Mouse (Mus musculus) hindbrain, embryonic 12.5 days (tissue): Measurements from ENCODE around the gene Iars2. TPM values are rescaled to one million over a fixed set of nuclear protein-coding genes. Genes with fewer than 3 reads are reported as not detected.
"Not testable (repeated sequence)": the region's sequence is repeated elsewhere in the genome, so short reads cannot be mapped to it uniquely, and the experiment has no call there.

Experiments used
- ATAC-seq: fragments of 200-750 bp; cut with Nextera tagmentation; 2 replicates; pipeline ENCODE4 v1.8.0; 2017; ENCODE audit warnings: moderate TSS enrichment; ENCODE audit not compliant: low FRiP score
- H3K27ac ChIP-seq: fragments of 300-500 bp; sonication (generic); 2 replicates; pipeline ENCODE4 v1.5.1; 2016; ENCODE audit warnings: mild to moderate bottlenecking
- H3K27me3 ChIP-seq: fragments of 300-500 bp; sonication (generic); 2 replicates; pipeline ENCODE4 v1.6.1; 2016; ENCODE audit warnings: mild to moderate bottlenecking
- H3K36me3 ChIP-seq: fragments of 300-500 bp; sonication (generic); 2 replicates; pipeline ENCODE4 v1.6.1; 2016; ENCODE audit warnings: mild to moderate bottlenecking
- H3K4me1 ChIP-seq: fragments of 300-500 bp; sonication (generic); 2 replicates; pipeline ENCODE4 v1.6.1; 2016
- H3K4me2 ChIP-seq: fragments of 300-500 bp; sonication (generic); replicated peaks from 2 replicates; pipeline ENCODE4 v1.6.1; 2016; ENCODE audit warnings: mild to moderate bottlenecking
- H3K4me3 ChIP-seq: fragments of 300-500 bp; sonication (generic); 2 replicates; pipeline ENCODE4 v1.5.1; 2016; ENCODE audit warnings: mild to moderate bottlenecking
- H3K9ac ChIP-seq: fragments of 300-500 bp; sonication (generic); 2 replicates; pipeline ENCODE4 v1.6.1; 2016; ENCODE audit warnings: mild to moderate bottlenecking, moderate library complexity
- H3K9me3 ChIP-seq: fragments of 300-500 bp; sonication (generic); replicated peaks from 2 replicates; pipeline ENCODE4 v1.6.1; 2016; ENCODE audit warnings: mild to moderate bottlenecking
- WGBS: fragments of 180-500 bp; shearing (Covaris S2); methylation state at CpG from one replicate; pipeline ENCODE4 v1.1.7; 2016; 5-methylcytosine and 5-hydroxymethylcytosine counted together
- polyA plus RNA-seq: library from polyadenylated mRNA; unstranded; fragments of >200 nt; fragmentation: Nextera tagmentation; extraction: Ambion mirVana; gene quantifications from 2 replicates; pipeline ENCODE4 v1.2.1, GENCODE M21; 2016

Gene Iars2
- polyA plus RNA-seq, 1 experiment from 2014 or later = 24.7 TPM

DNA sequence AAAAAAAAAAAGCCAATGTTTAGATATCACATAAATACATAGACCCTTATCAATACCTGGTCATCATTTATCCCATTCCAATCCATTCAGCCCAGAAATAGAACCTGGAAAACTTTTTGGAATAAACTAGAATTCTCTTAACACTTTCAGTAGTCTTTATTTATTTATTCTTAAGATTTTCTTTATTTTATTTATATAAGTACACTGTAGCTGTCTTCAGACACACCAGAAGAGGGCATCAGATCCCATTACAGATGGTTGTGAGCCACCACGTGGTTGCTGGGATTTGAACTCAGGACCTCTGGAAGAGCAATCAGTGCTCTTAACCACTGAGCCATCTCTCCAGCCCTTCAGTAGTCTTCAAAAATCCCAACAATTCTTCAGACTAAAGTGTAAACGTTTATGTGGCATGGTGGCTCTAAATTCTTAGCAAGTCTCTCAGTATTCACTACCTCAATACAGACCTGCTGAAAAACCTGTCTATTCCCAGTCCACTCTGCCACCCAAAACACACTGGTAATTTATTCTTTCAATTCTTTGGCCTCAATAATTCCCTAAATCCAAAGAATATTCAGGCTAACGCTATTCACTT is 1.3 kb downstream of the Iars2 start:
- 64% methylated on average over 3 of the region's 3 CpGs for WGBS
- H3K27ac ChIP-seq, H3K9me3 ChIP-seq, ATAC-seq, H3K27me3 ChIP-seq, H3K9ac ChIP-seq: not testable (repeated sequence)
- H3K4me1 ChIP-seq = peaks cover 13% of the 10 kb centered on the region
- peak overlapping the region; percentile 95; the same call in 1 of the 2 replicates for H3K4me3 ChIP-seq
- H3K36me3 ChIP-seq = peaks cover 35% of the 10 kb centered on the region
- H3K4me2 ChIP-seq = peak overlapping the region; percentile 75

DNA sequence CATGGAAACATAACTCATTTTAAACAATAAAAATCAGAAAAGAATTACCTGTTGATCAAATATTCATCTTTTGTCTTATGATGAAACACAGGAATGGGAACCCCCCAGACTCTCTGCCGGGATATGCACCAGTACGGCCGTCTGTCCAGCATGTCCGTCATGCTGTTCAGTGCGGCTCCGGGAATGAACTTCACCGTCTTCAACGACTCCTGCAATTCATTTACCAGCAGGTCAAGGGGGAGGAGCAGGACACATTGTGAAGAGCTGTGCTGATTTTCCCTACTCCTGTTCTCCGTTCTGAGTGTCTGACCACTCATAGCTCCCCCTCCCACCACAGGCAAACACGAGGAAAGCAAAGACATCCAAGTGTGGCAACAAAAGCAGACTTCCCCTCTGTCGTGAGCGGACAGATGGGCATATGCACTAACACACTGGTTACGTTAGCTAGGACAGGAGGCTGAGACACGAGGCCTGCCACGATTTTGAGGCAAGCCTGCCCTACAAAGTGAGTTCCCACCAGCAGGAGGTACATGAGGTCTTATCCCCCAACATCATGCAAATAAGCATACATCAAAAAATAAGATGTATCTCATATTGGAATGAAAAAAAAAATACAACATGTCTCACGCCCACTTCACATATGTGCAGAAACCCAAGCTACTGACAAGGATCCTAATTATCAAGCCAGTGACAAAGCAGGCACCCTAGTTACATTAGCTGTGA is 13.2 kb downstream of the Iars2 start:
- Histone ChIP-seq H3K9ac (no peak overlapping the region), H3K27ac (no peak overlapping the region), H3K27me3 (no peaks in the 10 kb centered on the region), H3K4me2 (no peak overlapping the region), H3K4me3 (no peak overlapping the region), H3K36me3 (peaks cover 57% of the 10 kb centered on the region), H3K9me3 (no peaks in the 10 kb centered on the region), H3K4me1 (no peaks in the 10 kb centered on the region)
- no peak for ATAC-seq
- 87% methylated on average over 16 of the region's 16 CpGs for WGBS

DNA sequence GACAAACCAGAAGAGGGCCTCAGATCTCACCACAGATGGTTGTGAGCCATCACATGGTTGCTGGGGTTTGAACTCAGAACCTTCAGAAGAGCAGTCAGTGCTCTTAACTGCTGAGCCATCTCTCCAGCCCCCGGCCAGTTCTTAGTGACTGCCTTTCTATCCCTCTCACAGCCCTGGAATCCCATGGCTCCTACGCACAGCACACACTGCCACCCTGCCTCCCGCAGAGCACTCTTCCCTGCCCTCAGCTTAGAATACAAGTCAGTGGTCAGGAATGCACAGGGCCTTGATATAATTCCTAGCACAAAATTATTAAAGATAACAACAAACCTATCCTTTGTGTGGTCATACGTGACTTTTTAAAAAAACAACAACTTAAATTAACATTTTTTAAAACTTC is 14.7 kb downstream of the Iars2 start:
- 87% methylated on average over 4 of the region's 4 CpGs for WGBS
- Histone ChIP-seq H3K36me3 (peaks cover 44% of the 10 kb centered on the region), H3K4me1 (no peaks in the 10 kb centered on the region), H3K9me3 (no peaks in the 10 kb centered on the region), H3K4me3 (no peak overlapping the region), H3K9ac (no peak overlapping the region), H3K4me2 (no peak overlapping the region), H3K27ac (no peak overlapping the region), H3K27me3 (no peaks in the 10 kb centered on the region)
- ATAC-seq = no peak

DNA sequence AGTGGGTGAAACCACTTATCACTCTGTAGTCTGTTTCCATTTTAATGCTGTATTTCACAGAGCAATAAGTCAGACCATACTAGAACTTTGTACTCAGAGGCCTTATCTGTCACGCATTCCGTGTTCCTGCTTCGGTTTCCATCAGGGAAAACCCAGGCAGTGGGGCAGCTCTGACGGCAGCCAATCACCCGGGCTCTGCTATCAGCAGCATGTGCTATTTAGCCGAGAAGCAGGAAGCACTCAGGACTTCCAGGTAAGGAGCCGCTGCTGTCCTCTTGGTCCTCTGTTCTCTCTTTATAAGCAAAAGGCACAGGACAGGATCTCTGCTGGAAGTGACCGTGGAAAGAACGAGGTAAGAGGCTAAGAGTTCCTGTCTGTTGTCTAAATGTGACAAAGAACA is 17.2 kb downstream of the Iars2 start:
- H3K4me1 ChIP-seq = no peaks in the 10 kb centered on the region
- no peak for ATAC-seq
- no peaks in the 10 kb centered on the region for H3K9me3 ChIP-seq
- no peak overlapping the region for H3K4me2 ChIP-seq
- peaks cover 37% of the 10 kb centered on the region for H3K36me3 ChIP-seq
- no peaks in the 10 kb centered on the region for H3K27me3 ChIP-seq
- 94% methylated on average over 9 of the region's 9 CpGs for WGBS
- no peak overlapping the region for H3K9ac ChIP-seq
- H3K27ac ChIP-seq = no peak overlapping the region
- H3K4me3 ChIP-seq = no peak overlapping the region

DNA sequence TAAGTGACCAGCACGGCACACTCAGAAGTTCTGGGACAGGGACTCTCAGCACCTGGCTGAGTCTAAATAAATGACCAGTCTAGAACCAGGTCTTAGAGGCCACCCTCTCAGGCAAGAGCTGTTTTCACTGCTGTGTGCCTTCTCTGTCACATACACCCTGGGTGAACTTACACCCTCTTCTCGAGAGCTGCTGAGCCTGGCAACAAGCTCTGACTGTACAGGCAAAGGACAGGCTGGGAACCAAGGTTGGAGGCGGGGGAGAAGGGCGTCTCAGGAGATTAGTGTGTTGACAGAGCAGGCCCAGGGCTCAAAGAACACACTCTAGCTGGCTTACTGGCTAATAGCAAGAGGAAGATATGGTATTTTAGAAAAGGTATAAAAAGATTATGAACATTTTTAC is 20.3 kb downstream of the Iars2 start:
- Histone ChIP-seq H3K4me3 (no peak overlapping the region), H3K36me3 (peaks cover 34% of the 10 kb centered on the region), H3K9me3 (no peaks in the 10 kb centered on the region), H3K9ac (no peak overlapping the region), H3K27me3 (no peaks in the 10 kb centered on the region), H3K27ac (no peak overlapping the region), H3K4me2 (no peak overlapping the region), H3K4me1 (no peaks in the 10 kb centered on the region)
- no peak for ATAC-seq
- WGBS = 76% methylated on average over 4 of the region's 4 CpGs

DNA sequence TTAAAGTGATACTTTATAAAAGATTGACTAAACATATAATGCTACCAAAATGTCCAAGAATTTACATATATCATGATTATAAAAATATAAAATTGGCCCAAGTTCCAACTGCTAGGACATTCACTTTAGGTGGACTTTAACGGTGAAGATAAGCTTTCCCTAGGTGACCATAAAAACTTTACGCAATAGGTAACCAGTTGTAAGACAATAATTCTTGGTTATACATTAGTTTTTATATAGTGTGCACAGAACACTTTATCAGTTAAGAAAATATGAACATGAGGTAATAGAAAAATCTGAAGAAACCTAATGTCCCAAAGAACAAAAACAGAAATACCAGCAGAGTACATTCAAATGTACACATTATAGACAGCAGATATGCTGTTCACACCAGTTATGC is 20.9 kb downstream of the Iars2 start:
- ATAC-seq = no peak
- WGBS = 99% methylated on average over 2 of the region's 2 CpGs
- Histone ChIP-seq H3K27me3 (no peaks in the 10 kb centered on the region), H3K4me3 (no peak overlapping the region), H3K9ac (no peak overlapping the region), H3K27ac (no peak overlapping the region), H3K36me3 (peaks cover 31% of the 10 kb centered on the region), H3K4me1 (no peaks in the 10 kb centered on the region), H3K9me3 (no peaks in the 10 kb centered on the region), H3K4me2 (no peak overlapping the region)

DNA sequence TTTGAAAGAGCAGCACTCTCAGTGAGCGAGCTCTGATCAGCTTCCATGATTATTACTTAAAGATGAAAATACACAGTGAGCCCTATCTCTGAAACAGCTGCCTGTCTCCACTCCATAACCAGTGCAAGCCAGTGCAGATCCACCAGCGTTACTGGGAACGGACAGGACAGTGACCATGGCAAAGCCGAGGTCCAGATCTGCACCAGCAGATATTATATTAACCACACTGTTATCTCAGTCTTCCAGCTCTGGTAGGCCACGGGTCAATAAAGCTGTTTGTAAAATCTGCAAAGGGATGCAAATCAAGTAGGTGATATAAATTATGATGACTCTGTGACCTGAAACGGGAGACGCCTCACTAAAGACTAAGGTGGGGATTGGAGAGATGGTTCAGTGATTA is 21.6 kb downstream of the Iars2 start:
- Histone ChIP-seq H3K9ac (no peak overlapping the region), H3K27me3 (no peaks in the 10 kb centered on the region), H3K4me2 (no peak overlapping the region), H3K4me1 (no peaks in the 10 kb centered on the region), H3K9me3 (no peaks in the 10 kb centered on the region), H3K27ac (no peak overlapping the region), H3K4me3 (no peak overlapping the region), H3K36me3 (peaks cover 31% of the 10 kb centered on the region)
- WGBS = 94% methylated on average over 7 of the region's 7 CpGs
- ATAC-seq = no peak

DNA sequence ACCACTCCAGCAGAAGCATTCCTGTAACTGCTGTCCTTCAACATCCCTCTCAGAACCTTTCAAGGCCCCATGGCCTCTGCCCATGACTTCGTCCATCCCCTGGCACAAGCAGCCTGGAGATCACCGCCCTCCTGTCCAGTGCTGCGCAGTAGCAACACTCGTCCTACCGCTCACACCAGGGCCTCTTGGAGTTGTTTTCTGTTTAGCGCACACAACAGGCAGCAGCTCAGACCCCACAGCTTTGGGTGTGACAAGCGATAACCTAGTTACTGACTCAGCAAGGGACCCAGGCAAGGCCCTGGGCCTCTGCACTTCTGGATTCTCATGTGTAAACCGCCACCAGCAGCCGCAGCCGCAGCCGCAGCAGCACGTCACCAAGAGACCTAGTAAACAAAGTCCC is 22.4 kb downstream of the Iars2 start:
- Histone ChIP-seq H3K4me2 (no peak overlapping the region), H3K27ac (no peak overlapping the region), H3K27me3 (no peaks in the 10 kb centered on the region), H3K9me3 (no peaks in the 10 kb centered on the region), H3K4me3 (no peak overlapping the region), H3K4me1 (no peaks in the 10 kb centered on the region), H3K9ac (no peak overlapping the region), H3K36me3 (peaks cover 27% of the 10 kb centered on the region)
- no peak for ATAC-seq
- 98% methylated on average over 12 of the region's 12 CpGs for WGBS

DNA sequence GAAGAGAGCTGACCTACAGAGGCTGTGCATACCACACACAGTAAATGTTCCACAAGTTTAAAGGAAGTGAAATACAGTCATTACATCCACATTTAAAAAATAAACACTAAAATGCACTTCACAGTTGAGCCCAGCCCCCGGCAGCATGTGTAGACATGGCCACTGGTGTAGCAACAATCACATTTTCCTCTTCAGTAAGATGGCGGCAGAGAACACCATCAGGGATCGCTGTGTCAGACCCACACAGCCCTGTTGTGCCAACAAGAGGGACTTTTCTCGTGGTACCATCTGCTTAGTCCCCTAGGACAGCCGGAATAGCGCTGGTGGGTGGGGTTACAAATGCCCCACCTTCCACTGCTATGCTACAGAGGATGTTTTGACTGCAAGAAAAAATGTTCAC is 26.4 kb downstream of the Iars2 start:
- H3K9ac ChIP-seq = no peak overlapping the region
- H3K27me3 ChIP-seq = no peaks in the 10 kb centered on the region
- H3K9me3 ChIP-seq = no peaks in the 10 kb centered on the region
- H3K27ac ChIP-seq = no peak overlapping the region
- no peaks in the 10 kb centered on the region for H3K4me1 ChIP-seq
- ATAC-seq = no peak
- no peak overlapping the region for H3K4me3 ChIP-seq
- H3K36me3 ChIP-seq = peaks cover 27% of the 10 kb centered on the region
- WGBS = 97% methylated on average over 6 of the region's 6 CpGs
- H3K4me2 ChIP-seq = no peak overlapping the region

DNA sequence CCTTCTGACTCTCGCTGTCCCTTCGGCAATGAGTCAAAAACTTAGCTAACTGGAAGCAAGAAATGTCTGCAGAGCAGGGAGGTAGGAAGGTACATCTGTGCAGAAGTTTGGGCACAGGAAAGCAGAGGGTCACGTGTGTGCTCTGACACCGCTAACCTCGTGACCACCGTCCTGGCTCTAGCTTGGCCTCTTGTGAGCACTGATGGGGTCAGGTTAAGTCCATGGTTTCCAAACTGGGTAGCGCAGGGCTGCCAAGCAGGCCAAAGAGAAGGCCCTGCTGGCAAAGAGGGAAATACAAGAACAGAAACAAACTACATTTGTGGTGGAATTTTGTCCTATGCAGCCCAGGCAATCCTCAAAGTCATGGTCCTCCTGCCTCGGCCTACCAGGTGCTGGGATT is 30.7 kb downstream of the Iars2 start:
- Histone ChIP-seq H3K27ac (no peak overlapping the region), H3K4me3 (no peak overlapping the region), H3K9ac (no peak overlapping the region), H3K9me3 (no peaks in the 10 kb centered on the region), H3K27me3 (no peaks in the 10 kb centered on the region), H3K36me3 (peaks cover 53% of the 10 kb centered on the region), H3K4me1 (no peaks in the 10 kb centered on the region), H3K4me2 (no peak overlapping the region)
- WGBS = 94% methylated on average over 8 of the region's 8 CpGs
- no peak for ATAC-seq

DNA sequence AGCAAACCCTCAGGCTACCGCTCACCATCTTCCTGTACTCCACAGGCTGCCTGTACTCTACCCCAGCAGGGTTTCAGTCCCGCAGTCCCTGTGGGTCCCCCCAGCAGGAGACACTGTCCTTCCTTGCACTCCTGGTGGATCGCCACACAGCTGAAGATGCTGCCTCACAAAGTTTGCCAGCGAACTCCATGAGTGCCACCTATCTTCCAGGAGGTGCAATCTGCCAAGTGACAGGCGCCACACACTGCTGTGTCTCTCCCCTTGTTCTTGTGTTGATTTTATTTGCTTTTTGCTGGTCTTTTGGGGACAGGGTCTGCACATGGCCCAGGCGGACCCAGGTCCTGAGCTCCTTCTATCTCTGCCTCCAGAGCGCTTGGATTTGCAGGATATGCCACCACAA is 32.3 kb downstream of the Iars2 start:
- no peak overlapping the region for H3K4me3 ChIP-seq
- H3K4me1 ChIP-seq = no peaks in the 10 kb centered on the region
- no peaks in the 10 kb centered on the region for H3K9me3 ChIP-seq
- no peak overlapping the region for H3K4me2 ChIP-seq
- no peak overlapping the region for H3K27ac ChIP-seq
- ATAC-seq = no peak
- no peak overlapping the region for H3K9ac ChIP-seq
- H3K27me3 ChIP-seq = no peaks in the 10 kb centered on the region
- peaks cover 58% of the 10 kb centered on the region for H3K36me3 ChIP-seq
- 90% methylated on average over 7 of the region's 7 CpGs for WGBS

DNA sequence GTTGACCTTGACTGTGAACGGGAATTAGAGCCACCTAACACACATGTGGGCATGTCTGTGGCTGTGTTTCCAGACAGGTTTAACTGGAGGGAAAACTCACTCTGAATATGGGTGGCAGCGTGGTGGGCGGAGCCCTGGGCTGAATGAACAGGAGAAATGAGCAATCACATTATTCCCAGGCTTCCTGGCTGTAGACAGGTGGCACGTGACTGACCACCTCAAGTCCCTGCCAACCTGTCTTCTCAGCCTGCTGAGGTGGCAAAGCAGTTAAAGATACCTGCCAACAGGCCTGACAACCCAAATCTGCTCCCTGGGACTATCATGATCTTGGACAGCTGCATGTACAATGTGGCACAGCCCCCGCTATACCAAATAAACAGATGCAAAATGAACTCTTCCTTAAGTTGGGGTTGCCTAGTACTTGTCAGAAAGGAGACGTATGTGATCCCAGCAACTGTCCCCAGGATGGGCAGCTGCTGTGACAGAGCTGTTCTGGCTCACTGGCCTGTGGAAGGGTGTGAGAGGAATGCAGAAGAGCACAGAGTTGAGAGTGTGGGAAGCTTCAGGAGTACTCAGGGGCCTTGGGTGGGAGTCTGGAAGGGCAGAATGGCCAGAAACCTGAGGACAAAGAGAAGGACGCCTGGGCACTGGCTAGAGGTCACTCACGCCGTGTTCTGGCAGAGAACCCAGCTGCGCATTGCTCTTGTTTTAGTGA is 36.4 kb downstream of the Iars2 start:
- Histone ChIP-seq H3K9ac (no peak overlapping the region), H3K36me3 (peaks cover 73% of the 10 kb centered on the region), H3K27ac (no peak overlapping the region), H3K27me3 (no peaks in the 10 kb centered on the region), H3K4me2 (no peak overlapping the region), H3K4me1 (no peaks in the 10 kb centered on the region), H3K9me3 (no peaks in the 10 kb centered on the region), H3K4me3 (no peak overlapping the region)
- ATAC-seq = no peak
- WGBS = 94% methylated on average over 10 of the region's 10 CpGs

DNA sequence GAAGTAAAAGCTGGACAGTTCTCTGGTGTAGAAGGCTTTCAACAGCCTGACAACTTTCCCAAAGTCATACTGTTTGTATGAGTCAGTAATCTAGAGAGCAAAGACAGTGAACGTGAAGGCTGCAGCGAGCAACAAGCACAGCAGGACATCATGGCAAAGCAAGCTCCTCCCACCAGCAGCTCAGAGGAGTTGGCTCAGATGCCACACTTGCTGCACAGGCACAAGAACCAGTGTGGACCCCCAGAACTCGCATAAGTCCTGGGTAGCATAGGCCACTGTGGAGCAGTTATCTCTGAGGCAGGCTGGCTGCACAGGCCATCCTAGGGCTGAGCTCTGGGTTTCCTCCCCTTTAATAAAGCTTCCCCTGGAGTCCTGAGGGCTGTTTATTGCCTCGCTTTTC is 37.9 kb downstream of the Iars2 start:
- Histone ChIP-seq H3K4me2 (no peak overlapping the region), H3K27ac (no peak overlapping the region), H3K27me3 (no peaks in the 10 kb centered on the region), H3K4me1 (no peaks in the 10 kb centered on the region), H3K9me3 (no peaks in the 10 kb centered on the region), H3K36me3 (peaks cover 72% of the 10 kb centered on the region), H3K9ac (no peak overlapping the region), H3K4me3 (no peak overlapping the region)
- WGBS = 75% methylated on average over 4 of the region's 4 CpGs
- ATAC-seq = no peak
